Mouse (Mus musculus): ENCODE results near the gene Prrx1. TPM values are rescaled to one million over a fixed set of nuclear protein-coding genes. Genes with fewer than 3 reads are reported as not detected.

The Prrx1 gene
- polyA plus RNA-seq, 1 experiment: 1.0 TPM

DNA sequence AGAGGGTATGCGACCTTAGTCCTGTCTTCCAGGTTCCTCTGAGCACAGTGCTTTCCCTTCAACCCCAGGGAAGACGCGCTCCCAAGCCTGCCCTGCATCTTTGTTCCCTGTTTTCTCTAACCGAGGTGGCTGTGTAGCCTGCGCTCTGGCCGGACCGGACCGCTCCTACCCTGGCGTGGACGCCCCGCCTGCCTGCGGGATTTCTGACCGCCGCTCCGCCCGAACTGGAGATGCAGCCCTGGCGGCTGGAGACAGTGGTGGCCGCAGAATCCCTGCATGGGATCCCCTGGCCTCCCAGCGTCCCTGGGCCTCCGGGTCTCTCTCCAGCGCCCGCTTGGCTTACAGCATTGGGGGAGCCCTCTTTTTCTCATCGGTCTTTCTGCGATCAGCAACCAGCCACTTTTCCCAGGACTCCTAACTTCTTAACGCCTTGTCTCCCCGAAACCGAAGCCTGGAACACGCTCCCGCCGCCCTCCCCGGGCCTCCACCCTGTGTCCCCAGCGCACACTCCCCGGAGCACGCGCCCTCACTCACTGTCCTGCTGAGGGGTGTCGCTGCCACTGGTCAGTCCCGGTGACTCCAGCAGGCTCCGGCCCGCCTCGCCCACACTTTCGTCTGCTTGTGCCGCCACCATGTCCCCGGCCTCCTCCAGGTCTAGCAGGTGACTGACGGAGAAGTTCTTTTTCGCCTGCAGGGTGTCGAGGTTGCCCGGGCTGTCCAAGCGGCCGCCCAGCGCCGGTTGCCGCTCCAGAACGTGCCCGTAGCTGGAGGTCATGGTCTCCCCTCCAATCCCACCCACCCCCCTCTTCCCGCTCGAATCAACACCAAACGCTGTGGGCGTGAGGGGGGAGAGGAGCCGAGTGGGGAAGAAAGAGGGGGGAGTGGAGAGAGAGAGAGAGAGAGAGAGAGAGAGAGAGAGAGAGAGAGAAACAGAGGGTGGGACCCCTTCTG is 1.4 kb downstream of the Prrx1 start:
- TF ChIP-seq CTCF (IDR thresholded peaks at IDR 0.05; ENCODE audit: control insufficient read depth, insufficient read depth, insufficient replicate concordance, low read depth, low read length): no peak
- TF ChIP-seq POLR2A (IDR thresholded peaks at IDR 0.05; ENCODE audit: control insufficient read depth, low read depth, low read length): no peak
- Histone ChIP-seq H3K27ac (ENCODE audit: control insufficient read depth, insufficient read depth, low read depth, low read length) (peak overlapping the region; percentile 10; the same call in 1 of the 2 replicates), H3K27me3 (ENCODE audit: control insufficient read depth, insufficient read depth, low read length) (no peaks in the 10 kb centered on the region; the same call in 1 of the 2 replicates), H3K4me1 (ENCODE audit: control insufficient read depth, insufficient read depth, low read length) (peaks cover 11% of the 10 kb centered on the region), H3K36me3 (ENCODE audit: control insufficient read depth, insufficient read depth, low read length) (no peaks in the 10 kb centered on the region), H3K4me3 (ENCODE audit: control insufficient read depth, low read depth, low read length) (peak overlapping the region; percentile 75)

GRCm38 (mm10) chr1:163311006-163311836 is 2.3 kb downstream of the Prrx1 start:
- Histone ChIP-seq H3K4me3 (ENCODE audit: control insufficient read depth, low read depth, low read length) (peak overlapping the region; percentile 75), H3K27me3 (ENCODE audit: control insufficient read depth, insufficient read depth, low read length) (no peaks in the 10 kb centered on the region; the same call in 1 of the 2 replicates), H3K4me1 (ENCODE audit: control insufficient read depth, insufficient read depth, low read length) (peaks cover 11% of the 10 kb centered on the region), H3K36me3 (ENCODE audit: control insufficient read depth, insufficient read depth, low read length) (no peaks in the 10 kb centered on the region), H3K27ac (ENCODE audit: control insufficient read depth, insufficient read depth, low read depth, low read length) (no peak overlapping the region)
- TF ChIP-seq POLR2A (IDR thresholded peaks at IDR 0.05; ENCODE audit: control insufficient read depth, low read depth, low read length) (no peak), CTCF (IDR thresholded peaks at IDR 0.05; ENCODE audit: control insufficient read depth, insufficient read depth, insufficient replicate concordance, low read depth, low read length) (no peak)

DNA sequence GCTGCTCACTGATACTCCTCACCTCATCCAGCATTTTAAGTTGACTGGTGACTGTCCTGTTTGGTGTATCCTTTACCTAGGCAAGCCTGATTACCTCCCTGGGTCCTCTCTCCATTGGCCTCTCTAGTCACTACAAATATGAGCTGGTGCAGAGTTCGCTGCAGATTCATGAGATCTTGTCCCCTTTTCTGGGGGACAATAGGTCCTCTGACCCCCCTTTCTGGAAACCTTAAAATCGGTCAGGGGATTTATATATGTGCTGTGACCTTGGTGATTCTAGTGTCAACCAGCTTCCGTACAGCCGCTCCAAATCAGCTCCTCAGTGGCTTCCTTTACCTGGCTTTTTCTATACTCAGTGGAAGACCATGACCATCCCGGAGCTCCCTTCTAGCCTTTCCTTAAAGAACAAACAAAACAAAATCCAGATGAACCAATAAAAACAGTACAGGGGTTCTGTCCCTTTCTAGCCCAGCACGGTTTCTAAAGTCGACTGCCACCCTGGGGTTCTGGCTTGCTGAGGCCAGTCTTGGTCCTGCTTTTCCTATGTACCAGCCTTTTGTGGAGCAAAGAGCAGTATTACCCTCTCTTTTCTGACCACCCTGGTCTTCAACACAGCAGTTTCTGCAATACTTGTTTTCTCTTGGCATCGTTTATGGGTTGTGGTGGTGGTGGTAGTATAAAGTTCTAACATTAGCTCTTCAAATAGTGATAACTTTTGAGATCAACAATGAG is 3.3 kb downstream of the Prrx1 start:
- Histone ChIP-seq H3K4me3 (ENCODE audit: control insufficient read depth, low read depth, low read length) (peak overlapping the region; percentile 34), H3K27ac (ENCODE audit: control insufficient read depth, insufficient read depth, low read depth, low read length) (no peak overlapping the region), H3K27me3 (ENCODE audit: control insufficient read depth, insufficient read depth, low read length) (no peaks in the 10 kb centered on the region; the same call in 1 of the 2 replicates), H3K4me1 (ENCODE audit: control insufficient read depth, insufficient read depth, low read length) (peaks cover 11% of the 10 kb centered on the region), H3K36me3 (ENCODE audit: control insufficient read depth, insufficient read depth, low read length) (no peaks in the 10 kb centered on the region)
- TF ChIP-seq CTCF (IDR thresholded peaks at IDR 0.05; ENCODE audit: control insufficient read depth, insufficient read depth, insufficient replicate concordance, low read depth, low read length) (no peak), POLR2A (IDR thresholded peaks at IDR 0.05; ENCODE audit: control insufficient read depth, low read depth, low read length) (no peak)

GRCm38 (mm10) chr1:163309466-163309865 is 4.0 kb downstream of the Prrx1 start:
- H3K4me3 ChIP-seq (ENCODE audit: control insufficient read depth, low read depth, low read length): no peak overlapping the region
- no peak overlapping the region for H3K27ac ChIP-seq (ENCODE audit: control insufficient read depth, insufficient read depth, low read depth, low read length)

DNA sequence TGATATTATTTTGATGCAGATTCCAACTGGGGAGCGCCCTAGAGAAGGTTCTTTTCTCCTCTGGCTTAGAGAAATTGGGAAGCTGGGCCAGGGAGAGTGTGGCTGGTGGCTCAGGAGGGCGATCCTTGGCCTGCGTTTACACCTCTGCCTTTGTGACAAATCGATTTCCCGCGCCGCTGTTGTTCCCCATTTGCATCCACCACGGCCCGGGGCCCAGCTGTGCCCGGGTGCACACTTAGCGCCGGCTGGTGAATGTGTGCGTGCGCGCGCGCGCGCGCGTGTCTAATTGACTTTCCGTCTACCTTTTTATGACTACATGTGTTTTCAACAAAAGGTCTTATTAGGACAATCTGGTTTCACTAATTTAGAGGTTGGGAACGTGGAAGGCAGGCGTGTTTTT is 4.9 kb downstream of the Prrx1 start:
- H3K4me1 ChIP-seq (ENCODE audit: control insufficient read depth, insufficient read depth, low read length): peaks cover 11% of the 10 kb centered on the region
- H3K27me3 ChIP-seq (ENCODE audit: control insufficient read depth, insufficient read depth, low read length): no peaks in the 10 kb centered on the region; the same call in 1 of the 2 replicates
- H3K4me3 ChIP-seq (ENCODE audit: control insufficient read depth, low read depth, low read length): no peak overlapping the region
- TF ChIP-seq CTCF (IDR thresholded peaks at IDR 0.05; ENCODE audit: control insufficient read depth, insufficient read depth, insufficient replicate concordance, low read depth, low read length) (no peak), POLR2A (IDR thresholded peaks at IDR 0.05; ENCODE audit: control insufficient read depth, low read depth, low read length) (no peak)
- H3K36me3 ChIP-seq (ENCODE audit: control insufficient read depth, insufficient read depth, low read length): no peaks in the 10 kb centered on the region
- no peak overlapping the region for H3K27ac ChIP-seq (ENCODE audit: control insufficient read depth, insufficient read depth, low read depth, low read length)

More at GRCm38 (mm10) chr1:163309466-163309865, 4.0 kb downstream of the Prrx1 start:
- TF ChIP-seq POLR2A (IDR thresholded peaks at IDR 0.05; ENCODE audit: control insufficient read depth, low read depth, low read length): no peak
- no peak for TF ChIP-seq CTCF (IDR thresholded peaks at IDR 0.05; ENCODE audit: control insufficient read depth, insufficient read depth, insufficient replicate concordance, low read depth, low read length)
- H3K36me3 ChIP-seq (ENCODE audit: control insufficient read depth, insufficient read depth, low read length): no peaks in the 10 kb centered on the region
- no peaks in the 10 kb centered on the region; the same call in 1 of the 2 replicates for H3K27me3 ChIP-seq (ENCODE audit: control insufficient read depth, insufficient read depth, low read length)
- peaks cover 11% of the 10 kb centered on the region for H3K4me1 ChIP-seq (ENCODE audit: control insufficient read depth, insufficient read depth, low read length)

DNA sequence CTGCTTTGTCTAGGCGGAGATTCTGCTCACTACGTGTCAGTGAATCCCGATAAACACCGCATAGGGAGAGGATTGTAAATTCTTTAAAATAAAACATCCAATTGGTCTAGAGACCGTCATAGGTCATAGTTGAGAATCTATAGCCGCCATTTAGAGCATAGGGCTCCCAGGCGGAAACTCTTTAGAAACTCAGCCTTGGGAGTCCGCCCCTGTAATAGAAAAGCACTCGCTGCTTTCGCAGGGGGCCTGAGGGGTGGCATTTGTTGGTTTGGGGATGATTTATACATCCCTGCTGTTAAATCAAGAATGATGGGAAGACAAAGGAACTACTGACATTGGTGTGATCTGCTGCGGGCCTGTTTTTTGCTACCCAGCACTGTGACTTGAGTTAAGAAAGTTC is 5.8 kb downstream of the Prrx1 start:
- H3K4me1 ChIP-seq (ENCODE audit: control insufficient read depth, insufficient read depth, low read length): peaks cover 11% of the 10 kb centered on the region
- H3K36me3 ChIP-seq (ENCODE audit: control insufficient read depth, insufficient read depth, low read length): no peaks in the 10 kb centered on the region
- no peaks in the 10 kb centered on the region for H3K27me3 ChIP-seq (ENCODE audit: control insufficient read depth, insufficient read depth, low read length)

More for the DNA sequence above, 5.8 kb downstream of the Prrx1 start:
- TF ChIP-seq CTCF (IDR thresholded peaks at IDR 0.05; ENCODE audit: control insufficient read depth, insufficient read depth, insufficient replicate concordance, low read depth, low read length) (no peak), POLR2A (IDR thresholded peaks at IDR 0.05; ENCODE audit: control insufficient read depth, low read depth, low read length) (no peak)
- no peak overlapping the region for H3K27ac ChIP-seq (ENCODE audit: control insufficient read depth, insufficient read depth, low read depth, low read length)
- H3K4me3 ChIP-seq (ENCODE audit: control insufficient read depth, low read depth, low read length): no peak overlapping the region
